Mouse (Mus musculus) liver, embryonic 15.5 days (tissue): ENCODE data around the gene Oxct2b. TPM values are rescaled to one million over a fixed set of nuclear protein-coding genes. Genes with fewer than 3 reads are reported as not detected.
"Not testable (repeated sequence)": the region's sequence is repeated elsewhere in the genome, so short reads cannot be mapped to it uniquely, and the experiment has no call there.

ENCODE experiments used
- ATAC-seq: fragments of 200-750 bp; cut with Nextera tagmentation; 2 replicates; pipeline ENCODE4 v1.8.0; 2017; ENCODE audit warnings: moderate number of reproducible peaks, mild to moderate bottlenecking, moderate library complexity; ENCODE audit not compliant: insufficient read depth
- H3K27ac ChIP-seq: fragments of 300-500 bp; sonication (generic); replicated peaks from 2 replicates; pipeline ENCODE4 v1.5.1; 2015; ENCODE audit warnings: mild to moderate bottlenecking, inconsistent platforms
- H3K27me3 ChIP-seq: fragments of 300-500 bp; sonication (generic); 2 replicates; pipeline ENCODE4 v1.6.1; 2015; ENCODE audit warnings: mild to moderate bottlenecking, inconsistent platforms
- H3K36me3 ChIP-seq: fragments of 300-500 bp; sonication (generic); replicated peaks from 2 replicates; pipeline ENCODE4 v1.6.1; 2015; ENCODE audit warnings: moderate library complexity, mild to moderate bottlenecking, inconsistent platforms
- H3K4me1 ChIP-seq: fragments of 300-500 bp; sonication (generic); replicated peaks from 2 replicates; pipeline ENCODE4 v1.6.1; 2015; ENCODE audit warnings: inconsistent platforms
- H3K4me2 ChIP-seq: fragments of 300-500 bp; sonication (generic); 2 replicates; pipeline ENCODE4 v1.6.1; 2015; ENCODE audit warnings: moderate library complexity, mild to moderate bottlenecking, inconsistent platforms
- H3K4me3 ChIP-seq: fragments of 300-500 bp; sonication (generic); replicated peaks from 2 replicates; pipeline ENCODE4 v1.5.1; 2015; ENCODE audit warnings: mild to moderate bottlenecking, inconsistent platforms
- H3K9ac ChIP-seq: fragments of 300-500 bp; sonication (generic); 2 replicates; pipeline ENCODE4 v1.6.1; 2015; ENCODE audit warnings: moderate library complexity, mild to moderate bottlenecking, inconsistent platforms
- H3K9me3 ChIP-seq: fragments of 300-500 bp; sonication (generic); replicated peaks from 2 replicates; pipeline ENCODE4 v1.6.1; 2016; ENCODE audit warnings: inconsistent platforms
- WGBS: fragments of 180-500 bp; shearing (Covaris S2); methylation state at CpG from one replicate; pipeline ENCODE4 v1.1.7; 2015; ENCODE audit warnings: mixed read lengths; ENCODE audit not compliant: insufficient replicate concordance; 5-methylcytosine and 5-hydroxymethylcytosine counted together
- polyA plus RNA-seq: library from polyadenylated mRNA; unstranded; fragments of >200 nt; fragmentation: Nextera tagmentation; extraction: Ambion mirVana; gene quantifications from 2 replicates; pipeline ENCODE4 v1.2.1, GENCODE M21; 2015

Gene Oxct2b
- polyA plus RNA-seq, 1 experiment from 2014 or later, result not detected

GRCm38 (mm10) chr4:123093064-123093776 lies 22.8 kb upstream of the Oxct2b start:
- WGBS, result 38% methylated on average over 17 of the region's 17 CpGs
- Histone ChIP-seq H3K9me3 (no peaks in the 10 kb centered on the region), H3K4me1 (no peaks in the 10 kb centered on the region), H3K4me3 (no peak overlapping the region), H3K9ac (no peak overlapping the region), H3K4me2 (peak overlapping the region; percentile 34), H3K27me3 (no peaks in the 10 kb centered on the region), H3K27ac (no peak overlapping the region), H3K36me3 (no peaks in the 10 kb centered on the region)
- peak; percentile 78 for ATAC-seq

GRCm38 (mm10) chr4:123093869-123094268 lies 22.2 kb upstream of the Oxct2b start:
- Histone ChIP-seq H3K4me3 (no peak overlapping the region), H3K9me3 (no peaks in the 10 kb centered on the region), H3K9ac (no peak overlapping the region), H3K36me3 (no peaks in the 10 kb centered on the region), H3K4me2 (peak overlapping the region; percentile 34), H3K27ac (no peak overlapping the region), H3K4me1 (no peaks in the 10 kb centered on the region), H3K27me3 (no peaks in the 10 kb centered on the region)
- WGBS, result 55% methylated on average over 8 of the region's 9 CpGs
- no peak for ATAC-seq

GRCm38 (mm10) chr4:123104651-123105450 lies 11.2 kb upstream of the Oxct2b start, which contains the start of gene Bmp8b:
Bmp8b (plus strand) TSS chr4:123105165.
- Histone ChIP-seq H3K4me2 (peak within 1 kb of the TSS; percentile 52), H3K27me3 (peaks cover 51% of the 10 kb centered on the region), H3K36me3 (no peaks in the 10 kb centered on the region), H3K4me3 (peak within 1 kb of the TSS; percentile 12), H3K9me3 (no peaks in the 10 kb centered on the region), H3K4me1 (peaks cover 6% of the 10 kb centered on the region; the same call in 1 of the 2 replicates), H3K9ac (no peak within 1 kb of the TSS), H3K27ac (no peak within 1 kb of the TSS)
- no peak for ATAC-seq
- WGBS, result 6% methylated on average over 74 of the region's 75 CpGs

- H3K9ac ChIP-seq, result no peak overlapping the region
- 0 out of 2 replicates have a peak overlapping the region, but pooled peaks have one; percentile 12 for H3K4me3 ChIP-seq
- peaks cover 51% of the 10 kb centered on the region for H3K27me3 ChIP-seq
- peak overlapping the region; percentile 52 for H3K4me2 ChIP-seq
- H3K4me1 ChIP-seq, result peaks cover 6% of the 10 kb centered on the region; the same call in 1 of the 2 replicates
- no peaks in the 10 kb centered on the region for H3K36me3 ChIP-seq
- WGBS, result 27% methylated on average over 24 of the region's 24 CpGs
- no peak for ATAC-seq
- no peaks in the 10 kb centered on the region for H3K9me3 ChIP-seq
- H3K27ac ChIP-seq, result no peak overlapping the region
These were observed 10.6 kb upstream of the Oxct2b start for GRCm38 (mm10) chr4:123105451-123105790.

GRCm38 (mm10) chr4:123105929-123106328 lies 10.1 kb upstream of the Oxct2b start:
- H3K9me3 ChIP-seq, H3K4me3 ChIP-seq, H3K4me2 ChIP-seq, H3K9ac ChIP-seq, H3K27ac ChIP-seq, H3K36me3 ChIP-seq, H3K4me1 ChIP-seq: not testable (repeated sequence)
- H3K27me3 ChIP-seq, result peaks cover 51% of the 10 kb centered on the region
- peak; percentile 31 for ATAC-seq
- 52% methylated on average over 7 of the region's 7 CpGs for WGBS

GRCm38 (mm10) chr4:123106864-123107263 lies 9.2 kb upstream of the Oxct2b start:
- Histone ChIP-seq H3K9ac (no peak overlapping the region), H3K36me3 (no peaks in the 10 kb centered on the region), H3K27me3 (peaks cover 51% of the 10 kb centered on the region), H3K4me3 (no peak overlapping the region), H3K4me1 (peaks cover 6% of the 10 kb centered on the region; the same call in 1 of the 2 replicates), H3K4me2 (no peak overlapping the region), H3K9me3 (no peaks in the 10 kb centered on the region), H3K27ac (no peak overlapping the region)
- no peak for ATAC-seq
- 77% methylated on average over 2 of the region's 2 CpGs for WGBS

- Histone ChIP-seq H3K9me3 (no peaks in the 10 kb centered on the region), H3K27ac (no peak overlapping the region), H3K4me1 (peaks cover 6% of the 10 kb centered on the region; the same call in 1 of the 2 replicates), H3K9ac (no peak overlapping the region), H3K4me3 (no peak overlapping the region), H3K36me3 (no peaks in the 10 kb centered on the region), H3K27me3 (peaks cover 46% of the 10 kb centered on the region), H3K4me2 (no peak overlapping the region)
- no peak for ATAC-seq
- WGBS, result 70% methylated on average over 5 of the region's 5 CpGs
These were observed 8.0 kb upstream of the Oxct2b start for GRCm38 (mm10) chr4:123108056-123108455.

- WGBS, result 67% methylated on average over 4 of the region's 4 CpGs
- Histone ChIP-seq H3K27ac (no peak overlapping the region), H3K4me3 (no peak overlapping the region), H3K27me3 (peaks cover 24% of the 10 kb centered on the region), H3K36me3 (no peaks in the 10 kb centered on the region), H3K9ac (no peak overlapping the region), H3K4me2 (no peak overlapping the region), H3K9me3 (no peaks in the 10 kb centered on the region), H3K4me1 (no peaks in the 10 kb centered on the region)
- ATAC-seq, result no peak
These were observed 5.3 kb upstream of the Oxct2b start for GRCm38 (mm10) chr4:123110751-123111150.

- H3K4me1 ChIP-seq, H3K9ac ChIP-seq, ATAC-seq, H3K36me3 ChIP-seq, H3K27ac ChIP-seq, H3K4me2 ChIP-seq, H3K9me3 ChIP-seq, H3K4me3 ChIP-seq: not testable (repeated sequence)
- 57% methylated on average over 10 of the region's 10 CpGs for WGBS
- peaks cover 23% of the 10 kb centered on the region for H3K27me3 ChIP-seq
These were observed 4.6 kb upstream of the Oxct2b start for GRCm38 (mm10) chr4:123111275-123111983.

- H3K27ac ChIP-seq, result no peak overlapping the region
- H3K4me1 ChIP-seq, result no peaks in the 10 kb centered on the region; the same call in 1 of the 2 replicates
- no peak overlapping the region for H3K4me2 ChIP-seq
- no peaks in the 10 kb centered on the region for H3K36me3 ChIP-seq
- no peak overlapping the region for H3K9ac ChIP-seq
- no peak for ATAC-seq
- H3K4me3 ChIP-seq, result no peak overlapping the region
- peaks cover 18% of the 10 kb centered on the region for H3K27me3 ChIP-seq
- H3K9me3 ChIP-seq, result no peaks in the 10 kb centered on the region
- 15% methylated on average over 8 of the region's 8 CpGs for WGBS
These were observed 3.8 kb upstream of the Oxct2b start for GRCm38 (mm10) chr4:123112216-123112764.

- not testable (repeated sequence) for H3K9ac ChIP-seq, H3K9me3 ChIP-seq, ATAC-seq, H3K4me3 ChIP-seq, H3K4me1 ChIP-seq, H3K27ac ChIP-seq, H3K4me2 ChIP-seq, H3K36me3 ChIP-seq
- H3K27me3 ChIP-seq, result peaks cover 21% of the 10 kb centered on the region
- 66% methylated on average over 4 of the region's 4 CpGs for WGBS
These were observed 1.4 kb upstream of the Oxct2b start for GRCm38 (mm10) chr4:123114651-123115050.
